Mouse (Mus musculus) activated CD4-positive, CD25-positive, alpha-beta regulatory T cell, adult 9 weeks (primary cell): ENCODE measurements around the gene Rcl1. TPM values are rescaled to one million over a fixed set of nuclear protein-coding genes. Genes with fewer than 3 reads are reported as not detected.

Experiments
- polyA plus RNA-seq: library from polyadenylated mRNA; unstranded; fragments of 100-300 nt; shearing (Covaris generic); gene quantifications from one replicate; pipeline ENCODE4 v1.2.1, GENCODE M21; 2017

The Rcl1 gene
- 55.5 TPM for polyA plus RNA-seq

GRCm38 (mm10) chr19:29100874-29101542, at the start of gene Rcl1:
Gene Rcl1, plus strand, starts transcription at chr19:29101375.

Other genes starting within 250 kb of the Rcl1 start
- gene Plpp6, start 137.4 kb upstream of the Rcl1 start, polyA plus RNA-seq: 0.84 TPM
- gene 4430402I18Rik, start 133.6 kb upstream of the Rcl1 start, polyA plus RNA-seq: not detected
- 41.9 TPM for gene Cdc37l1, start 111.0 kb upstream of the Rcl1 start, polyA plus RNA-seq
- 19.9 TPM for gene Ak3, start 53.4 kb upstream of the Rcl1 start, polyA plus RNA-seq
- gene Jak2, start 150.5 kb downstream of the Rcl1 start, polyA plus RNA-seq: 11.0 TPM
- gene Insl6, start 224.0 kb downstream of the Rcl1 start, polyA plus RNA-seq: 26.6 TPM
- not detected for gene Rln1, start 233.3 kb downstream of the Rcl1 start, polyA plus RNA-seq